Mouse (Mus musculus) T-helper 1 cell (primary cell): ENCODE measurements at regions not wholly inside any gene's neighbourhood (a gene's known extent, or its start where the extent isn't known, plus 50 kb on each side); places are given as distances from the start of the nearest gene placed in this dataset.
"Not testable (repeated sequence)": the region's sequence is repeated elsewhere in the genome, so short reads cannot be mapped to it uniquely, and the experiment has no call there.

Source experiments
- in situ Hi-C: fragments of 300-600 bp; cut with MboI, MseI; formaldehyde crosslinking; loops from one replicate; pipeline ENCODE4 v1.15.1; 2025; ENCODE audit warnings: high pct_unique_total_duplicates

DNA sequence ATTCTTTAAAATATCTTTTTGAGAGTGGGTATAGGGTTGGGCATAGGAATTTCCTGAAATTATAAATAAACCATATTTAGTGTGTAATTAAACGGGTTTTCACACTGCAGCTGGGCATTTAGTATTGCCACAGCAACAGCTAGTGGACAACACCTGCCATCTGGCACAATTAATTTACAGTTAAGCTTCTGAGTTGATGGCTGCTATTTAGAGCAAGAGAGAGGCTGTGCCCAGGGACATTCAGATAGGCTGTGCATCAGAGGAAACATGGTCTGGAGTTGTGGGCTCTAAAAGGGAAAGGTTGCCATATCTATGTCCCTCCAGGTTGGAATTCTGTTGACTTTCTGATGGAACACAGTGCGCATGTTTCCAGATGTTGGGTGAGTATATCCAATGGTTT lies 227.1 kb downstream of the Pth2r start:
- in situ Hi-C loops = no loop called here

GRCm38 (mm10) chr1:65535674-65536073 lies 253.8 kb downstream of the Pth2r start:
- in situ Hi-C loops = no loop called here

DNA sequence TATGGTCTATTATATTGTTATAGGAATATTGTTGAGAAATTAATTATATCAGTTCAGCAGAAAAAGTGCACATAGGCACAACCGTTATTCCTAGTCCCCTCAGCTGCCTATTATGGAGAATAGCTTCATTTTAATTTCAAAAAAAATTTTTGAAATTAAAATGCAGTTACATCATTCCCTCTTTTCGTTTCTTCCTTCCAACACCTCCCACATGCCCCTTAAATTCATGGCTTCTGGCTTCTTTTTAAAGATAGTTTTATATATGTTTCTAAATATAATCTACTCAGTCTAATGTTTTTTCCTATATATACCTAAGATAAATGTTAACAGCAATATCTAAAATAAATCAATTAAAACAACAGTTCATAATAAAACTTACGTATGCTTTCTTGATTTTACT lies 256.7 kb downstream of the Pth2r start:
- in situ Hi-C loops = no loop called here

- in situ Hi-C loops = no loop called here
These were observed 262.5 kb downstream of the Pth2r start for GRCm38 (mm10) chr1:65544219-65544864.

- in situ Hi-C loops = loop anchor here (5.0 kb wide), 1 partner anchor 103 kb away; no protein-coding TSS in a partner anchor
These were observed 263.6 kb downstream of the Pth2r start for GRCm38 (mm10) chr1:65545336-65546060.

GRCm38 (mm10) chr1:65548830-65549229 lies 267.0 kb downstream of the Pth2r start:
- in situ Hi-C loops = loop anchor here (5.0 kb wide), 1 partner anchor 107 kb away; no protein-coding TSS in a partner anchor

- in situ Hi-C loops = no loop called here
These were observed 305.5 kb downstream of the Pth2r start for GRCm38 (mm10) chr1:65587402-65587801.

DNA sequence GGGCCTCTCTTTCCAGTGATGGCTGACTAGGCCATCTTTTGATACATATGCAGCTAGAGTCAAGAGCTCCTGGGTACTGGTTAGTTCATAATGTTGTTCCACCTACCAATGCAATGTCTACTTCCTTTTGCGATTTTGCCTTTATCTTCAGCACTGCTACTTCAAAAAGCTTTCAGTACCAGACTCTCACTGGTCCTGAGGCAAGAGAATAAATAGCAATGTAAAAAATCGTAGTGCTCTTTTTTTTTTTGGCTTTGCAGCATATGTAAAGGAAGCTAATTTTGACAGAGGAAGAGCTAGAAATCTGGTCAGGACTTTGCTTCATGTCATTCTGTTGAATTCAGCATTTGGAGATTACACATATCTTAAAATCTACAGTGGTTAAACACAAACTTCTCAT lies 291.0 kb upstream of the Crygf start:
- in situ Hi-C loops = no loop called here

GRCm38 (mm10) chr1:65654460-65654859 lies 271.9 kb upstream of the Crygf start:
- in situ Hi-C loops = no loop called here

- in situ Hi-C loops = no loop called here
These were observed 244.4 kb upstream of the Crygf start for GRCm38 (mm10) chr1:65681960-65682359.

- in situ Hi-C loops = no loop called here
These were observed 239.0 kb upstream of the Crygf start for GRCm38 (mm10) chr1:65687322-65687721.

DNA sequence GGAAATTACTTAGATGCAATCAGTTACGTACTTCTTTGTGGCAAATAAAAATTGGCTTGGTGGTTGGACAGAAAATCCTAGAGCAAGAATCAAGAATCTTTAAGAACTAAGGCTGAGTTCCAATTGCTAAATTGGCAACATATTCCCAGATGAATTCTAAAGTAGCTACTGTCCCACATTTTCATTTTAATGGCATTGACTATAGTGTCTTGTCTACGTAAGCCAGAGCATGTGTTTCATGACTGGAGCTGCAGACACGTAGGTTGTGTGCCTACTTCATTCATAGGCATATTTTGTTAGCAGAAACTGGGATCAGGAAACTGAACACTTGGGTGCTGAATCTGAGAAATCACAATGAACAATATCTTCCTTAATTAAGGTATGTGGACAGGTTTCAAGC lies 196.1 kb upstream of the Crygf start:
- in situ Hi-C loops = loop anchor here (10.0 kb wide), 1 partner anchor 1345 kb away; no protein-coding TSS in a partner anchor

- in situ Hi-C loops = no loop called here
These were observed 168.4 kb upstream of the Crygf start for GRCm38 (mm10) chr1:65757951-65758350.

- in situ Hi-C loops = no loop called here
These were observed 165.2 kb upstream of the Crygf start for GRCm38 (mm10) chr1:65761141-65761540.

GRCm38 (mm10) chr1:65800244-65800643 lies 126.1 kb upstream of the Crygf start:
- in situ Hi-C loops = no loop called here

- in situ Hi-C loops = no loop called here
These were observed 105.5 kb upstream of the Crygf start for GRCm38 (mm10) chr1:65820771-65821170.

- in situ Hi-C loops = no loop called here
These were observed 85.2 kb upstream of the Crygf start for GRCm38 (mm10) chr1:65841116-65841515.

DNA sequence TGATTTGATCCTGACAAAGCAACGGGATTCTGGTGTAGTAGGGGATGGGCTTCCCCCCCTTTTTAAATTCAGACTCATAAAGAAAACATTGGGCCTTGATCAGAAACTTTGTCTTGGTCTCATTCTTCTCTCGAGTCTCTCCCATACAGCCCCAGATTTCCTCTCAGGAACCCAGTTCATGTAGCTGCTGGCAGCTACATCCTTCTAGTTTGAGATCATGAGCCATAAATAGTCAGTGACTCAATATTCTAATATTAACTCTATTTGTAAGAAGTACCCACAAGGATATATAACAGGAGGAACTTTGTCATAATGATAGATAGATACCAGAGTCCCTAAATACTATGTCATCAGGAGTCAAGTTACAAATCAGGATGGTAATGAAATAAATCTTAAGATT lies 79.3 kb upstream of the Crygf start:
- in situ Hi-C loops = no loop called here

DNA sequence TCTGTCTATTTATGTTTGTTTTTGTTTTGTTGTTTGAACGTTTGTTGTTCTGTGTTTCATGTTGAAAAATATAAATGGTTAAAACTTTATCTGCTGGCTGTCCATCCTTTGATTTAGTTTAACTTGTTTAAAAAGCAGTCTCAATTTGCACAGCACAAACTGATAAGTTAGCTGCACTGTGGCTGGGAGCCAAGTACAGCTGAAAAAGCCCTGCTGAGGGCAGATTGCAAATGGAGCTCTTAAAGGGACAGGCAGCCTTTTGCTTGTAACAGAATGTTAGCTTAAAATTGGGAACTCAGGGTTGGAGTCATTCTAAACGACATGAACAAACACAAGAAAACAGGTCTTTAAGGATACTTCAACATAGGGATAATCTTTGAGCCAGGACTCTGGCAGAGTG lies 52.6 kb upstream of the Crygf start:
- in situ Hi-C loops = not testable (repeated sequence)
